Mouse (Mus musculus): ENCODE measurements around the gene Mfsd6. TPM values are rescaled to one million over a fixed set of nuclear protein-coding genes. Genes with fewer than 3 reads are reported as not detected.
"Not testable (repeated sequence)": the region's sequence is repeated elsewhere in the genome, so short reads cannot be mapped to it uniquely, and the experiment has no call there.

Gene Mfsd6
- polyA plus RNA-seq, 1 experiment from 2014 or later = 4.2 TPM

DNA sequence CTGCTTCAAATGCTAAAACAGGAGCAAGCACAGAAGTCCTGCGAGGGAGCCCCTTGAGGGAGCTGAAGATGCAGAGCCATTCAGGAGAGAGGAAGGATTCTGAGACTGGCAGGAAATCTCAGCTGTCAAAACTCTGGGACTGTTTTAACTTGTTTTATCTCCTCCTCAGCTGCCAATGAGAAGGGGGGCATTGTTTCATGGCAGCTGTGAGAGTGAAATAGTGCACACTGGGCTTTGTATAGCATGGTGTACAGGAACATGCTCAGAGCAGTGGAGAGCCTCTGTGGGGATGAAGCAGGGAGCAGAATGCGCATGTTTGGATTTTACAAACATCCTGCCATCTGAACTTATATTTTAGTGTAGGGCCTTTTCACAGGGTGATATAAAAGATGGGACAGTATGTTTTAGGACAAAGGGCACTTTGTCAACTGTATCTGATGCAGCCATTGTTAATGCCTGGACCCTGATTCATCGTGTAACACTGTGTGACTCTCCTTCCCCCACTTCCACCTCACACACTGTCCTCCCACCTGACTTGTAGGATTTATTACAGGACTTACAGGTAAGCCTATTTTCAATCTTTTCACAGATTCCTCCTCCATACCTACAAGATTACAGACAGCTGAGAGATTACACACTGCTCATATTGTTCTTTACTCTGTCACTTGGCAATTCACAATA, 9.1 kb downstream of the Mfsd6 start:
- 51% methylated on average over 3 of the region's 3 CpGs for WGBS
- H3K4me2 ChIP-seq (ENCODE audit: low read depth) = no peak overlapping the region
- H3K27me3 ChIP-seq (ENCODE audit: control insufficient read depth, insufficient read depth, low read length) = no peaks in the 10 kb centered on the region
- ATAC-seq (ENCODE audit: insufficient read depth, low FRiP score, low TSS enrichment) = no peak
- H3K27ac ChIP-seq (ENCODE audit: low read depth, low read length) = no peak overlapping the region
- no peaks in the 10 kb centered on the region for H3K36me3 ChIP-seq (ENCODE audit: control insufficient read depth, insufficient read depth, low read length)
- H3K9ac ChIP-seq (ENCODE audit: low read length) = no peak overlapping the region
- H3K4me1 ChIP-seq (ENCODE audit: control insufficient read depth, insufficient read depth, low read length) = no peaks in the 10 kb centered on the region
- H3K4me3 ChIP-seq (ENCODE audit: low read depth, low read length) = no peak overlapping the region
- H3K9me3 ChIP-seq (ENCODE audit: control insufficient read depth, low read length) = no peaks in the 10 kb centered on the region
- DNase-seq (ENCODE audit: low spot score) = no peak

GRCm38 (mm10) chr1:52714451-52714850, 12.8 kb downstream of the Mfsd6 start:
- no peak for DNase-seq (ENCODE audit: low spot score)
- Histone ChIP-seq H3K9ac (ENCODE audit: low read length) (no peak overlapping the region), H3K4me2 (ENCODE audit: low read depth) (no peak overlapping the region), H3K4me3 (ENCODE audit: low read depth, low read length) (no peak overlapping the region), H3K36me3 (ENCODE audit: control insufficient read depth, insufficient read depth, low read length) (no peaks in the 10 kb centered on the region), H3K9me3 (ENCODE audit: control insufficient read depth, low read length) (no peaks in the 10 kb centered on the region), H3K27me3 (ENCODE audit: control insufficient read depth, insufficient read depth, low read length) (no peaks in the 10 kb centered on the region), H3K4me1 (ENCODE audit: control insufficient read depth, insufficient read depth, low read length) (no peaks in the 10 kb centered on the region), H3K27ac (ENCODE audit: low read depth, low read length) (no peak overlapping the region)
- ATAC-seq (ENCODE audit: insufficient read depth, low FRiP score, low TSS enrichment) = no peak
- 67% methylated on average over 1 of the region's 1 CpGs for WGBS

- no peak overlapping the region for H3K27ac ChIP-seq (ENCODE audit: low read depth, low read length)
- ATAC-seq (ENCODE audit: insufficient read depth, low FRiP score, low TSS enrichment) = no peak
- 43% methylated on average over 3 of the region's 3 CpGs for WGBS
These were observed 13.2 kb downstream of the Mfsd6 start for GRCm38 (mm10) chr1:52714021-52714420.

DNA sequence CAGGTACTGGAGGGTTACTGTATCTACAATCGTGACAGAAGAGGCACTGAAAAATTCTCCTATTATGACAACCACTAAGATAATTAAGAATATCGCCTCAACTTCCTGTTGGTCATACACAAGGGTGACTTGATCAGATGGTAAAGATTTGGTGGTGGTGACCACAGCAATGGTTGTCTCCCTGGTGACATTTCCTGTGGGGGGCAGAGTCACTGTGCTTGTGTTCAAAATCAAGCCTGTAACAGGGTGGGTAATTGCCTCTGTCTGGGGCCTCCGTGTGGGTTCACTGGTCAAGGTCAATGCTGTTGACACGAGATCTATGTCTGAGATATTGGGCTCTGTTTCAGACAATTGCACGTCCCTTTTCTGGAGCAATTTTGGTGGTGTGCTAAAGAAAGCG, 18.5 kb downstream of the Mfsd6 start:
- H3K9ac ChIP-seq (ENCODE audit: low read length) = no peak overlapping the region
- WGBS = 79% methylated on average over 6 of the region's 6 CpGs
- no peaks in the 10 kb centered on the region for H3K4me1 ChIP-seq (ENCODE audit: control insufficient read depth, insufficient read depth, low read length)
- no peak for DNase-seq (ENCODE audit: low spot score)
- ATAC-seq (ENCODE audit: insufficient read depth, low FRiP score, low TSS enrichment) = no peak
- H3K4me3 ChIP-seq (ENCODE audit: low read depth, low read length) = no peak overlapping the region
- H3K9me3 ChIP-seq (ENCODE audit: control insufficient read depth, low read length) = no peaks in the 10 kb centered on the region
- no peak overlapping the region for H3K4me2 ChIP-seq (ENCODE audit: low read depth)
- H3K27me3 ChIP-seq (ENCODE audit: control insufficient read depth, insufficient read depth, low read length) = no peaks in the 10 kb centered on the region
- no peak overlapping the region for H3K27ac ChIP-seq (ENCODE audit: low read depth, low read length)
- H3K36me3 ChIP-seq (ENCODE audit: control insufficient read depth, insufficient read depth, low read length) = no peaks in the 10 kb centered on the region

More at GRCm38 (mm10) chr1:52714021-52714420, 13.2 kb downstream of the Mfsd6 start:
- H3K9me3 ChIP-seq (ENCODE audit: control insufficient read depth, low read length) = no peaks in the 10 kb centered on the region
- no peak overlapping the region for H3K4me3 ChIP-seq (ENCODE audit: low read depth, low read length)
- DNase-seq (ENCODE audit: low spot score) = no peak
- H3K9ac ChIP-seq (ENCODE audit: low read length) = no peak overlapping the region
- H3K27me3 ChIP-seq (ENCODE audit: control insufficient read depth, insufficient read depth, low read length) = no peaks in the 10 kb centered on the region
- no peaks in the 10 kb centered on the region for H3K4me1 ChIP-seq (ENCODE audit: control insufficient read depth, insufficient read depth, low read length)
- H3K36me3 ChIP-seq (ENCODE audit: control insufficient read depth, insufficient read depth, low read length) = no peaks in the 10 kb centered on the region
- H3K4me2 ChIP-seq (ENCODE audit: low read depth) = no peak overlapping the region

GRCm38 (mm10) chr1:52707030-52707429, 20.2 kb downstream of the Mfsd6 start:
- ATAC-seq (ENCODE audit: insufficient read depth, low FRiP score, low TSS enrichment) (no peak), DNase-seq (ENCODE audit: low spot score) (no peak)
- Histone ChIP-seq H3K9me3 (ENCODE audit: control insufficient read depth, low read length) (no peaks in the 10 kb centered on the region), H3K4me3 (ENCODE audit: low read depth, low read length) (no peak overlapping the region), H3K27ac (ENCODE audit: low read depth, low read length) (no peak overlapping the region), H3K9ac (ENCODE audit: low read length) (no peak overlapping the region), H3K4me1 (ENCODE audit: control insufficient read depth, insufficient read depth, low read length) (no peaks in the 10 kb centered on the region), H3K27me3 (ENCODE audit: control insufficient read depth, insufficient read depth, low read length) (no peaks in the 10 kb centered on the region), H3K36me3 (ENCODE audit: control insufficient read depth, insufficient read depth, low read length) (no peaks in the 10 kb centered on the region), H3K4me2 (ENCODE audit: low read depth) (no peak overlapping the region)
- 92% methylated on average over 3 of the region's 3 CpGs for WGBS

- Histone ChIP-seq H3K4me1 (ENCODE audit: control insufficient read depth, insufficient read depth, low read length) (no peaks in the 10 kb centered on the region), H3K4me3 (ENCODE audit: low read depth, low read length) (no peak overlapping the region), H3K9ac (ENCODE audit: low read length) (no peak overlapping the region), H3K4me2 (ENCODE audit: low read depth) (no peak overlapping the region), H3K27ac (ENCODE audit: low read depth, low read length) (no peak overlapping the region), H3K36me3 (ENCODE audit: control insufficient read depth, insufficient read depth, low read length) (no peaks in the 10 kb centered on the region), H3K9me3 (ENCODE audit: control insufficient read depth, low read length) (no peaks in the 10 kb centered on the region), H3K27me3 (ENCODE audit: control insufficient read depth, insufficient read depth, low read length) (no peaks in the 10 kb centered on the region)
- WGBS = 87% methylated on average over 7 of the region's 7 CpGs
- ATAC-seq (ENCODE audit: insufficient read depth, low FRiP score, low TSS enrichment) (no peak), DNase-seq (ENCODE audit: low spot score) (no peak)
These were observed 24.3 kb downstream of the Mfsd6 start for GRCm38 (mm10) chr1:52702738-52703491.

DNA sequence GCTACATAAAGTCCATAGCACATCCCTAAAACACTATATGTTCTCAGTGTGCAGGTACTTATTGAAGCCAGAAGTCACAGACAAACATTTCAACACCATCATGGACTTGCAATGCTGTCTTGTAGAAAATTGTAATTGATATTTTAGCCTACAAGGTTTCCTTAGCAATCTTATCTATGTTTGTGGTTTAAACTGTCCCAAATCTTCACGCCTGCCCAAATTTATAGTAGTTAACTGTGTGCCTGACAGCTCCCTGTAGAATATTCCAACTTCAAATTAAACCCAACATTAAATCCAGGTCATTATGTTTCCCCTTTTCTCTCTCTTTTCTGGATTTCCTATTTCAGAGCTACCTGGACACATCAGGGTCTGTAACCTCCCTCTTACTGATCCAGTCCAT, 25.3 kb downstream of the Mfsd6 start:
- H3K36me3 ChIP-seq (ENCODE audit: control insufficient read depth, insufficient read depth, low read length) = no peaks in the 10 kb centered on the region
- WGBS = 84% methylated on average over 1 of the region's 1 CpGs
- no peak overlapping the region for H3K27ac ChIP-seq (ENCODE audit: low read depth, low read length)
- no peaks in the 10 kb centered on the region for H3K9me3 ChIP-seq (ENCODE audit: control insufficient read depth, low read length)
- no peak overlapping the region for H3K4me3 ChIP-seq (ENCODE audit: low read depth, low read length)
- no peaks in the 10 kb centered on the region for H3K27me3 ChIP-seq (ENCODE audit: control insufficient read depth, insufficient read depth, low read length)
- no peak for DNase-seq (ENCODE audit: low spot score)
- H3K9ac ChIP-seq (ENCODE audit: low read length) = no peak overlapping the region
- no peak for ATAC-seq (ENCODE audit: insufficient read depth, low FRiP score, low TSS enrichment)
- H3K4me2 ChIP-seq (ENCODE audit: low read depth) = no peak overlapping the region
- no peaks in the 10 kb centered on the region for H3K4me1 ChIP-seq (ENCODE audit: control insufficient read depth, insufficient read depth, low read length)

- WGBS = 95% methylated on average over 13 of the region's 13 CpGs
- H3K9ac ChIP-seq (ENCODE audit: low read length) = not testable (repeated sequence)
These were observed 32.8 kb downstream of the Mfsd6 start for GRCm38 (mm10) chr1:52694456-52694855.

DNA sequence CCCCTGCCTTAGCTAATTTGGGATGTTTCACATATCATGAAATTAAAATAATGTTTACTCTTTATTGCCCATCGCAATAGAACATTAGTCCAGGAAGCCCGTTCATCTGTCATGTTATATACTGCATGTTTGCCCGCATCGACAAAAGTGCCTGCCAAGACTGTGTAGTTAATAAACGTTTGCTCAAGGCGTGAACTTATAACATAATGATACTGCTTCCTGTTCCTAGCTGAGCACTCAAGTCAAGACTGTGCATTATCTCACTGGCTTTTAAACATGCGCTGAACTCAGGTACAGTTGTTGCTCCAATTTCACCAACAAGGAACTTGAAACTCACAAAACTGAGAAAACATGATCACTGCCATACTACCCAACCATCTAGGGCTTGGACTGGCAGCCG, 39.6 kb downstream of the Mfsd6 start:
- H3K27ac ChIP-seq (ENCODE audit: low read depth, low read length) = no peak overlapping the region
- ATAC-seq (ENCODE audit: insufficient read depth, low FRiP score, low TSS enrichment) (no peak), DNase-seq (ENCODE audit: low spot score) (no peak)
- no peak overlapping the region for H3K9ac ChIP-seq (ENCODE audit: low read length)
- H3K36me3 ChIP-seq (ENCODE audit: control insufficient read depth, insufficient read depth, low read length) = no peaks in the 10 kb centered on the region
- H3K27me3 ChIP-seq (ENCODE audit: control insufficient read depth, insufficient read depth, low read length) = no peaks in the 10 kb centered on the region
- WGBS = 93% methylated on average over 8 of the region's 8 CpGs
- no peaks in the 10 kb centered on the region for H3K9me3 ChIP-seq (ENCODE audit: control insufficient read depth, low read length)
- no peak overlapping the region for H3K4me3 ChIP-seq (ENCODE audit: low read depth, low read length)
- H3K4me2 ChIP-seq (ENCODE audit: low read depth) = no peak overlapping the region
- no peaks in the 10 kb centered on the region for H3K4me1 ChIP-seq (ENCODE audit: control insufficient read depth, insufficient read depth, low read length)

More at GRCm38 (mm10) chr1:52694456-52694855, 32.8 kb downstream of the Mfsd6 start:
- not testable (repeated sequence) for H3K4me2 ChIP-seq (ENCODE audit: low read depth); H3K4me1 ChIP-seq (ENCODE audit: control insufficient read depth, insufficient read depth, low read length); H3K27ac ChIP-seq (ENCODE audit: low read depth, low read length); H3K27me3 ChIP-seq (ENCODE audit: control insufficient read depth, insufficient read depth, low read length); DNase-seq (ENCODE audit: low spot score); H3K4me3 ChIP-seq (ENCODE audit: low read depth, low read length); H3K9me3 ChIP-seq (ENCODE audit: control insufficient read depth, low read length); H3K36me3 ChIP-seq (ENCODE audit: control insufficient read depth, insufficient read depth, low read length); ATAC-seq (ENCODE audit: insufficient read depth, low FRiP score, low TSS enrichment)

All from neural tube, embryonic 11.5 days (tissue).